Mouse (Mus musculus) left cerebral cortex, postnatal 14 days (tissue): ENCODE results near the gene Lrg1. TPM values are rescaled to one million over a fixed set of nuclear protein-coding genes. Genes with fewer than 3 reads are reported as not detected.
A peak's percentile ranks its signal among the peaks of the same experiment; 100 is the strongest.

Source experiments
- DNase-seq, 2 experiments: peaks; one replicate each; pipeline ENCODE4 v3.0.0; 2021 to 2022; ENCODE audit warnings: low spot score in 2 of 2, mixed read lengths in 1 of 2
- intact Hi-C: fragments of 180-260 bp; cut with DNase I; formaldehyde crosslinking; loops from one replicate; pipeline ENCODE4 v1.15.1; 2025
- long read RNA-seq, 2 experiments: library from polyadenylated mRNA; stranded (forward); transcript quantifications; one replicate each; pipeline ENCODE4 v2.0.0; 2021
- total RNA-seq, 2 experiments: library from RNA; stranded (reverse); gene quantifications; 2 replicates each; pipeline ENCODE4 v1.2.3; 2021

Gene Lrg1
- total RNA-seq = 1 to 10 TPM; 1.2 to 2.8 TPM
- long read RNA-seq, experiment 1, partial matches to known transcripts = 7 of 7 reads
- long read RNA-seq, experiment 1, other reads (novel, unspliced or antisense) = 0 of 7 reads
- long read RNA-seq, experiment 2, partial matches to known transcripts = 5 of 7 reads
- long read RNA-seq, experiment 2, other reads (novel, unspliced or antisense) = 0 of 7 reads

GRCm38 (mm10) chr17:56121826-56122225, at the start of gene Lrg1:
Gene Lrg1 (minus strand): TSS chr17:56122001.
- DNase-seq = no peak
- intact Hi-C loops = no loop called here

GRCm38 (mm10) chr17:56171456-56171855, 49.7 kb upstream of the Lrg1 start:
- DNase-seq = no peak
- intact Hi-C loops = no loop called here

- intact Hi-C loops = no loop called here
- no peak for DNase-seq
Observed at GRCm38 (mm10) chr17:56170636-56171035, 48.8 kb upstream of the Lrg1 start.

- no peak for DNase-seq
- intact Hi-C loops = no loop called here
Observed at GRCm38 (mm10) chr17:56169830-56170229, 48.0 kb upstream of the Lrg1 start.

GRCm38 (mm10) chr17:56165671-56166070, 43.9 kb upstream of the Lrg1 start:
- DNase-seq = no peak
- intact Hi-C loops = no loop called here

- intact Hi-C loops = no loop called here
- no peak for DNase-seq
Observed at GRCm38 (mm10) chr17:56164510-56164909, 42.7 kb upstream of the Lrg1 start.

GRCm38 (mm10) chr17:56163523-56164102, 41.8 kb upstream of the Lrg1 start:
- intact Hi-C loops = no loop called here
- no peak for DNase-seq

GRCm38 (mm10) chr17:56162231-56162774, 40.5 kb upstream of the Lrg1 start, which contains the start of gene Tnfaip8l1:
Gene Tnfaip8l1 (plus strand): TSS chr17:56162477.
- peak; percentile 96 to 97 for DNase-seq
- intact Hi-C loops = no loop called here

GRCm38 (mm10) chr17:56159729-56160128, 37.9 kb upstream of the Lrg1 start:
- intact Hi-C loops = loop anchor here (2.0 kb wide), 1 partner anchor 27 kb away; no protein-coding TSS in a partner anchor
- peak in 1 of 2 experiments; percentile 65 for DNase-seq

GRCm38 (mm10) chr17:56153643-56154042, 31.8 kb upstream of the Lrg1 start:
- intact Hi-C loops = no loop called here
- no peak for DNase-seq

- no peak for DNase-seq
- intact Hi-C loops = no loop called here
Observed at GRCm38 (mm10) chr17:56149897-56150296, 28.1 kb upstream of the Lrg1 start.

GRCm38 (mm10) chr17:56148790-56149618, 27.2 kb upstream of the Lrg1 start:
- no peak for DNase-seq
- intact Hi-C loops = no loop called here

GRCm38 (mm10) chr17:56148280-56148679, 26.5 kb upstream of the Lrg1 start:
- no peak for DNase-seq
- intact Hi-C loops = no loop called here

GRCm38 (mm10) chr17:56147420-56147819, 25.6 kb upstream of the Lrg1 start:
- DNase-seq = no peak
- intact Hi-C loops = no loop called here

GRCm38 (mm10) chr17:56146131-56146530, 24.3 kb upstream of the Lrg1 start:
- no peak for DNase-seq
- intact Hi-C loops = no loop called here

GRCm38 (mm10) chr17:56144546-56144945, 22.7 kb upstream of the Lrg1 start:
- intact Hi-C loops = no loop called here

GRCm38 (mm10) chr17:56141702-56142605, 20.2 kb upstream of the Lrg1 start:
- intact Hi-C loops = no loop called here

More at GRCm38 (mm10) chr17:56144546-56144945, 22.7 kb upstream of the Lrg1 start:
- no peak for DNase-seq

GRCm38 (mm10) chr17:56139858-56140595, 18.2 kb upstream of the Lrg1 start, which contains the start of gene Sema6b:
Gene Sema6b (minus strand): TSS chr17:56140343.
- intact Hi-C loops = no loop called here
- peak; percentile 66 to 84 for DNase-seq

More at GRCm38 (mm10) chr17:56141702-56142605, 20.2 kb upstream of the Lrg1 start:
- peak in 1 of 2 experiments; percentile 74 for DNase-seq
